Mouse (Mus musculus) left cerebral cortex, adult 11 months (tissue): Measurements from ENCODE around the gene Mapre3.
"Not testable (repeated sequence)": the region's sequence is repeated elsewhere in the genome, so short reads cannot be mapped to it uniquely, and the experiment has no call there.

Experiments
- DNase-seq: peaks from one replicate; pipeline ENCODE4 v3.0.0; 2022; ENCODE audit warnings: low spot score

The Mapre3 gene

DNA sequence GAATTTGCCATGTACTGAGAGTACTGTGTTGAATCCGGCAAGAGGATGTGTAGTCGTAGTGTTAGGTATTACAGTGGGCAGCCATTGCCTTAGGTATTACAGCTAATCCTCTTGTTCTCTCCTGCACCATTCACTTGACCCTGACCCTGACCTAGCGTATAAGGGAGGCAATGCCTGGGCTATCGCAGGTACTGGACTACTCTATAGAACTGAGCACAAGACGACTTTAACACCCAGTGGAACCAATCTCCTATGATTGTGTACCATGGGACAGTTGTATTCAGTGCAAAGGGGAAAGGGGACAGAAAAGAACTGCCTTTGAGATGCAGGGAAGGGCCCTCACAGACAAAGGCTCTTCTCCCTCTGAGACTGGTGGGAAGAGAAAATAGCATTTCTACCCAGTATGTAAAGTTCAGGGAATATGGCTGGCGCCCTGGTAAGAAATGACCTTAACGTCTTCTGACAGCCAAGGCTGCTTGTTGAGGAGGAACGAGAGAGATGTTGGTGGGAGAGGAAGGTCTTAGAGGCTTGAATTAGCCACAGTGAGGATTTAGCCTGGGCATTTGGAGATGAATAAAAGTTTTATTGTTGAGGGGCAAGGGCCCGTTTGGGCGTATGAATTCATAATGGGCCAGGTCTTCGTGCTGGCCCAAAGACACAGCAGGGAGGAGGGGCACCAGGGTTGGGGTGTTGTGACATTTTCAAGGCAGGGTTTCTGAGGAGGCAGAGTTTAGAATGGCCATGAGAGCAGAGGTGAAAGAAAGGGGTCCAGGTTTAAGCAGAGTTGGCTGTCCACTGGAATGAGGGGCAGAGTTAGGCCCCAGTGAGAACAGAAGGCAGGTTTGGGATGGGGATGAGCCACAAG lies 9.9 kb downstream of the Mapre3 start:
- DNase-seq: no peak

DNA sequence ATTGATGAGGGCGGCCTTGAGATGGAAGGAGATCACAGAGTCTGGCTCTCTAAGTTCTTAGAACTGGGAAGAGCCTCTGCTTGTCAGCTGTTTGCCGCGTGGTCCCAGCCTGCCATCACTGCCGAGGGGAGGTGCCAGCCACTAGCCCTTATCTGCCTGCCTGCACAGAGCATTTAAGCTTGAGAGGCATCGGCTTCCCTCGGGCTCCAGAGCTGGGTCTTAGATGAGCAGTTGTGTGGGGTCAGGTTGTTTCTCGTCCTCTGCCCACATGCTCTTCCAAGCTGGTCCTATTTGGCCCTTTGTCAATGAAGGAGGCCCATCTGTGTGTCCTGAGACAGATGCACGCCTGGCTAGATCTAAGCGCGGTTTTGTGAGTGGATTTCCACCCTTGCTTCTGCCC lies 10.7 kb downstream of the Mapre3 start:
- DNase-seq: no peak

DNA sequence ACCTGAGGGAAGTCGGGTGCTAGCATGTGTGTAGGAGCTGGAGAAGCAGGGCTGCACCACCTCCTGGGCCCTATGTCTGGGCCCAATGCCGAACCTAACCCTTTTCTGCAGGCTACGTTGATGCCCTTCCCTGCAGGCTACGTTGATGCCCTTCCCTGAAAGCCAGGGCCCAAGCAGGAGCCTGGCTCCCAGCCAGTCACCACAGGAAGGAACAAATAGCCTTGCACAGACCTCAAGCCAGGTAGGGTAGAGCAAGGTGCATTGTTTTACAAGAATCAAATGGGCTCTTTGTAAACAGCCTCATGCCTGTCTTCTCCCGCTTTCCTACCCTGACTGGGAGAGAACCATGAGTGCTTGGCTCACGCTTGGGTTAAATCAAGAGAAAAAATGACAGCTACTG lies 11.4 kb downstream of the Mapre3 start:
- DNase-seq: no peak

DNA sequence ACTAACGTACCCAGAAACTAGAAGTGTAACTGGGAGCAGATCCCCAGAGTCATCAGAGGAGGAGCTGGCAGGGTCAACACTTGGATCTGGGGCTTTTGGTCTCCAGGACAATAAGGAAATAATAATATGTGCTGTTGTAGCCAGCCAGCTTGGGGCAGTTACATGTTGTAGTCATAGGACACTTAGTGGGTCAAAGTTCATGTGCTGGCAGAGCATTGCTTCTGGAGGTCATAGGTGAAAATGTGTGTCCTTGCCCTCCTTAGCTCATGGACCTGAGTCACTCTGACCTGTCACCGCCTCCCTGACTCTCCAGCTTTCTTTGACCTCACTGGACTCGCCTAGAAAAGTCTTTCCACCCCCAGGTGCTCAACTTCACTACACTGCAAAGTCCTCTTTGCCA lies 19.0 kb downstream of the Mapre3 start:
- DNase-seq: no peak

DNA sequence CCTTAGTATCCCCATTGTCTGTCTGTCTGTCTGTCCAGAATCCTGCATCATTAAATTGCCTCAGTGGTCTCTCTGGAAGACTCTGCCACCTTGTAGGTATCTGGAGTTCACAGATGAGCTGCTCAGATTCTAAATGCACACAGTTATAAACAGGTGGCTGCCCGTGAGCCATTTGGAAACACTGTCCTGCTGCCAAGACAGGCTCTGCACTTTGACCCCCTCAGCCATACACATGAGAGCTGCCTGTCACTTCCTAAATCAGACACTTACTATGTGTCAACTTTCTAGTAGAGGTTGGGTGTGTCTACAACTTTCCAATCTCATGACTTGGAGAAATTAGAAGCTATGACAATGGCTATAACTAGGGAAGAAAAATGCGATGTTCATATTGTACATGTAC lies 25.3 kb downstream of the Mapre3 start:
- no peak for DNase-seq

DNA sequence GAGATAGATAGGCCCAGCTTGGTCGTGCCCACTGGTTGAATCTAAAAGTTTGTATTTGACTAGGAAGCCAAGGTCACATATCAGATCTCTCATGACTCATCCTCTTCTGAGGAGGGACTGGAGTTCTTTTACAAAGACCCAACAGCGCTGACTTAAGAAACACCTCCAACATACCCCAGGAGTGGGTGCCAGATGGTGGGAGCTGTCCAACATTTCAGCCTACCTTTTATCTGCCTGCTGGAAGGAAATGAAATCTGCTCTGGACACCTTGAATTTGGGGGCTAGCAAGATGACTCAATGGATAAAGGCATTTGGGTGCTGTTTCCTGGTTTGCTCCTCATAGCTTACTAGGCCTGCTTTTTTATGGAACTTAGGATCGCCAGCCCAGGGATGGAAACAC lies 27.5 kb downstream of the Mapre3 start:
- no peak for DNase-seq

DNA sequence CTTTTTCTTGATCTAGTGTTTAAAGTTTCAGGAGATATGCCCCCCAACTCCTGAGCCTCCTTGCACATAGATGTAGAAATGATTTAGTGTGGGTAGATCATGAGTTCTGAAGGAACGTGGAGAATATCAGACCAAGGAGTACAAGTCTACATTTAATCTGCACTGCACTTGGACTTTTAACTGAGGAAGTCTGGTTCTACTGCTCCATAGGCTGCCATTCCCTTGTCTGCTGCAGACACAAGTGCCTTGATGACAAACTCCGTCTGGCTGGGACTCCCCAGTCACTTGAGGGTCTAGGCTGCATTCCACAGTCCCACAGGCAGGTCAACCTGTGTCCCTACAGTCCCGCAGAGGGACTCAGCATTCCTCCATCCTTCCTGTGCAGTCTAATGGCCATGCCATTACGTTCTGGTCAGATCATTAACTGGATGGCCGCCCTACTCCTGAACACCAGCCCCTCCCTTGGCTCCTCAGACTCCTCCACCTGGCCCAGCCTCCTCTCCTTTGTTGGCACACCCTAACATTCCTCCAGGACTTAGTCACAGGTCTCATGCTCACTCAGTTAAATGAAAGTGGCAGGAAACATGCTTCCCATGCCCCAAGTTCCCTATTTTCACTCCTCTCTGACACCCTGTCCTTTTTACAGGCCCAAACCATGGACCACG lies 35.6 kb downstream of the Mapre3 start:
- DNase-seq: no peak

DNA sequence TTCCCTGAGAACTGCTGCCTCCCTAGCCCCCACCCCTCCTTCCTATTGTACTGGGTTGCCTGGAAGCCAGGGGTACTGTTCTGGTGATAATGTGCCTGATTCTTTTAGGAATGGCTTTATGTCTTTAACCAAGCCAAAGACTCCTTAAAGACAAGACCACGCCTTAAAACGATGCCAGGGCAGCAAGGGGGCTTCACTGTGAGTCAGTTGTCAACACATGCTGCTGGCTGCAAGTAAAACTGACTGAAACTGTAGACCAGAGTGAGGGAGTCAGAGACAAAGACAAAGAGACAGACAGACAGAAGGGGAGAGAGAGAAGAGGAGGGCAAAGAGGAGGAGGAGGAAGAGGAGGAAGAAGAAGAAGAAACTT lies 36.1 kb downstream of the Mapre3 start:
- no peak for DNase-seq

DNA sequence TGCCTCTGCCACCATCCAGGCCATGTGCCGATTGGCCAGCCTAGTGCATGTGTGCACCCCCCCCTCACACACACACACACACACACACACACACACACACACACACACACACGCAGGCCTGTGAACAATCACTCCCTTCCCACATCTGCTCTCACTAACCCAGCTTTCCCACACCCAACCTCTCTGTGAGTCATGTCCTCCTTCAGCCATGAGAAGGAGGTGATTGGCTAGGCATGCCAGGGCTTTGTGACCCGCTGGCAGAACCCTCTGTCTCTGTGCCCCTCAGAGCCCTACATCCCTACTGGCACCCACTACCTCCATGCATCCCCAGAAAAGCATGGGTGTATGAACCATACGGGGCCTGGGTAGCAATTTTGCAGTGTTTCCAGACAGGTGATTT lies 39.1 kb downstream of the Mapre3 start:
- DNase-seq: no peak

DNA sequence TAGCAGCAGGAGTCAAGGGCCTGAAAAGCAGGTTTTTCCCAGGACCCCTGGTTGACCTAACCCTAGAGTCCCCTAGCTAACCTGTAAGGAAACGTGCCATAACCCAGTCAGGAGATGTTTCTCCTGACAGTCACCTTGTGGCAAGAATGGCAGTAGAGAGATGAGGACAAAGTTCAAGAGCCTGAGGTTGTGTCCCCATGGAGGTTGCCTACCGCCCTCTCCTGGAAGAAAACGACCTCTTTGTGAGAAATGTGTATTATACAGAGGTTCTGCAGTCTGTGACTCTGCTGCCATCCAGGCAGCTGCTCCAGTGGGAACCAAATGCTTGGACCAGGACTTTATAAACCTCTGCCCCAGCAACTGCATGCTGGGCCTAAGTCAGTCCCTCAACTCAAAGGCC lies 41.2 kb downstream of the Mapre3 start:
- DNase-seq: no peak

DNA sequence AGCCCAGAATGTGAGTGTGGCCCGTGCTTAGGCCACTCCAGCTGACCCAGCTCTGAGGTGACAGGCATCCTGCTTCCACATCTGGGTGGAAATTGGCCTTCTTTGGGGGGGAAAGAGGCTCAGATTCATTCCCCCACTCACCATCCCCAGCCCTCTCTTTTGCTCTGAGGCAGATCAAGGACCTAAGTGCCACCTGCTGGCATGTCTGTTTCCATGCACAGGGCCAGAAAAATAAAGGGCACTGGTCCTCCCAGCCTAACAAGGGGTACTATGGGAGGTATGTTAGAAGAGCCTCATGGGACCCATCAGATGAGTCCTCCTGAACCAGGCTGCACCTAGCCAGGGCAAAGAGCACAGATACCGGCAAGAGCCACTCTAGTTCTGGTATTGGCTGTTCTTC lies 41.7 kb downstream of the Mapre3 start:
- no peak for DNase-seq

DNA sequence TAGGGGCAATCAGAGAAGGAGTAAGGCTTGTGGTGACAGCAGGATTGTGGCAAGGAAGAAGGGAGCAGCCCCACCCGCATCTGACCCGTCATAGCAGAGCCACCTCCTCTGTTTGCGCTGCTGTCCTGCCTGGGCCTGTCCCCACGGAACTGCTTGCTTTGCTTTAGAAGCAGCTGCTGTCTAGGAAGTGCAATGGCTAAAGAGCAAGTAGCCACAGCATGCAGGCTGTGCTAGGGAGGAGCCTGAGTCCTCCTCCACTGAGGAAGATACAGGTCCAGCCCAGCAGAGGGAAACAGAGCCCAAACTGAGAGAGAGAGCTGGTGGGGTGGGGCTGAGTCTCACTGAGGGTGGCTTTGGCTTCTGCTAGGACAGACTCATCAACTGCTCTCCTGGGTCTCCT lies 49.4 kb downstream of the Mapre3 start:
- no peak for DNase-seq

DNA sequence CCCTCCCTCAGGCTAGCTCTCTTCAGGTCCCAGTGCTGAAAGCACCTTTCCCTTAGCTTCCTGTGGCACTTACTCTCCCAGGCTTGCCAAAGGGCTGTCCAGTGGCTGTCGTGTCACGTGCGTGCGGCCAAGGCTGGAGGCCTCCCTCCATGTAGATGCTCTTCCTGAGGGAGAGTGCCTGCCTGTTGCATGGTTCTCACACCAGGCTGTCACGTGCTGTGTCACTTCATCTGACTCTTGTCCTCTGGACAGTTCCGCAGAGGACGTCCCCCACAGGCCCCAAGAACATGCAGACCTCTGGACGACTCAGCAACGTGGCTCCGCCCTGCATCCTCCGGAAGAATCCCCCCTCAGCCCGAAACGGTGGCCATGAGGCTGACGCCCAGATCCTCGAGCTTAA lies 49.9 kb downstream of the Mapre3 start:
- no peak for DNase-seq

DNA sequence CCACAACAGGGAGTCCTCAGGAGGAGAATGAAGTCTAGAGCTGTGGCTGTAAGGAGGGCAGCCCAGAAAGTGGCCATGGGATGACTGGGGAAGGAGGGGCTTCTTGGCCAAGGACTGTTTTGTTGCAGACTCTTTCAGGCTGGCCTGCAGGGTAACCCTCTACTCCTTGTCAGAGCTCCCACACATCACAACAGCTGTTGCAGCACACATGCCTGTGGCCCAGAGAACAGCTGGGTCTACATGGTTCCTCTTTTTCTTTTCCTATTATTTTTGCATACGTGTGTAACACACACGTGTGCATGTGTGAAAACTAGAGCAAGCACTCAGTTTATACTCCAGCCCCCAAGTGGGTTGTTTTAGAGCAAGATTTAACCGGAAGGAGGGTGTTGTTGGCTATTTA lies 52.4 kb downstream of the Mapre3 start:
- no peak for DNase-seq

DNA sequence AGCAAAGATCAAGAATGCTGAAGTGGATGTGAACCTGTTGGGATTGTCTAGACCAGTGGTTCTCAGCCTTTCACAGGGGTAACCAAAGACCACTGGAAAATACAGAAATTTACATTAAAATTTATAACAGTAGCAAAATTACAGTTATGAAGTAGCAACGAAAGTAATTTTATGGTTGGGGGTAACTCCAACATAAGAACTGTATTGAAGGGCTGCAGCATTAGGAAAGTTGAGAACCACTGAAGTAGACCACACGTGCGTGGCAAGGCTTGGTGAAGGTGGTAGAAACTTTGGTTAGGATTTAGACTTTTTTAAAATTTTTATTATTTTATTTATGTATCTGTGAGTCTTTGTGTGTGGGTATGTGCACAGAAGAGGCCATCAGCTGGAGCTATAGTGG lies 53.3 kb downstream of the Mapre3 start, which contains the start of gene Tmem214:
Gene Tmem214 (plus strand): TSS at position 301 of the 400 bp plus-strand sequence.
- no peak for DNase-seq

DNA sequence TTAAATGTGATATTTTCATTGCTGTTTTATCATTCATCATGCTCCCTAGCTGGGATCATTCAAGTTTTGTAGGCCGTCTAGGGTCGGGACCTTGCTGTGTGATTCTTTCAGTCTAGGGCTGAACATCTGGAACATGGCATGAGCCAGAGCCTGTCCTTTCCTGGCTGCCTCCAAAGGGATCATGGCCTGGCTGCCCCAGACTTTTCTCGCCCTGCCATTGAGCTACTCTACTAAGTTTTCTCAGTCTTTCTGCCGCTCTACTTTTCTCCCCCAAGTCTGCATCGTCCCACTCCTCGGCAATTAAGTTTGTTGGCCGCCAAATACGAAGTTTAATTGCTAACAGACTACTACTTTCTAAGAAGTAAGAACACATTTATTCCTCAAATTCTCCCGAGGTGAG lies 54.5 kb downstream of the Mapre3 start:
- DNase-seq: no peak

DNA sequence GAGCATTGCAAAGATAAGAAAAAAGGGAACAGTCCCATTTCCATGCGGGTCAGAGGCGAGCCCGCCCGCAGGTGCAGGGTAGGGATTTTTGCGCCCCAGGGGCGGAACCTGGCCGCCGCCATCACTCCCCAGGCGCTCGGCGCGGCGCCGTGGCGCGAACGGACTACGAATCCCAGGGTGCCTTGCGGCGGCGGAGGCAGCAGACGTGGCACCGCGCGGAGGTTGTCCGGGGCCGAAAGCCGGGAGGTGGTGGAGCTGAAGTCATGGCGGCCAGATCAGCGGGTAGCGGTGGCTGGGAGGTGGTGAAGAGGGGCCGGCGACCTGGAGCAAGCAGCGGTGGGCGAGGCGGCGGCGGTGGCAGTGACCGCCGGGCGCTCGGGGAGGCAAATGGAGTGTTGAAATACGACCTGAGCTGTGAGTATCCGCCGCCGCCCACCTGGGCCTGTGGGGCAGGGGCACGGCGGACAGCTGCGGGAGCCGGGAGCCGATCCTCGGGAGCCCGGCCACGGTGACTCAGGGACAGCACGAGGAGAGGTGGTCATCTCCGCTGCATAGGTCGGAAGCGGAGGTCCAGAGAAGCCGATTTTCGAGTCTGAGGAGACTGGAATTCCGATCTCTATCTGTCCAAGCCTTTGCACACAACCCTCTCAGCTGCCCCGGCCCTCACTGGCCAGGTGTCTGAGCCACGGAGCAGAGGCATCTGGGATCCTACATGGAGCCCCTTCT lies 55.1 kb downstream of the Mapre3 start:
- peak; percentile 78 for DNase-seq

DNA sequence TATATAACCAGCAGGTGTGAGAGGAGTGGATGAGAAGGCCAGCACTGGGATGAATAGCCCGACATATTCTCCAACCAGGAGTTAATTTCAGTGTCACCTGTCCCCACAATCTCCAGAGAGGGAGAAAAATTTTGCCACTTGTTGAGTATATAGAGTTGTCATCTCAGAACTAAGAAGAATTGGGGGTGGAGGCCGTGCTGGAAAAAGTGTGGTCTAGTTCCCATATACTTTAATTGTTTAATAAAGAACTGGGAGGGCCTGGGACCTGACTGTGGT lies 55.6 kb downstream of the Mapre3 start:
- DNase-seq: no peak

DNA sequence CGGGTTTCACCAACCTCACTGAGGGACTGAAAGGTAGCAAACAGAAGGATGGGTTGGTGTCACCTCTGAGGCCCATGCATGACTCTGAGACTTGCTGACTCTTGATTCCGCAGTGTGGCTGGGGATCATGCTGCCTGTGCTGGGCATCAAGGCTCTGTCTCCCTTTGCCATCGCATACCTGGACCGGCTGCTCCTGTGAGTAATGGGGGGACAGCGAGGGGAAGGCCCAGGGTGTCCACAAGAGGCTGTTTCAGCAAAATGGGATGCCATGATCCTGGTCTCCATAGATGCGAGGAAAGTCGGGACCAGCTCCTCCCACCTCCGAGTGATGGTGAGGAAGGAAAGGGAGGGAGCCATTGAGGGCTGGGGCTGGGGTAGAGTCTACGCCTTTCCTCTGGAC lies 58.1 kb downstream of the Mapre3 start:
- no peak for DNase-seq

DNA sequence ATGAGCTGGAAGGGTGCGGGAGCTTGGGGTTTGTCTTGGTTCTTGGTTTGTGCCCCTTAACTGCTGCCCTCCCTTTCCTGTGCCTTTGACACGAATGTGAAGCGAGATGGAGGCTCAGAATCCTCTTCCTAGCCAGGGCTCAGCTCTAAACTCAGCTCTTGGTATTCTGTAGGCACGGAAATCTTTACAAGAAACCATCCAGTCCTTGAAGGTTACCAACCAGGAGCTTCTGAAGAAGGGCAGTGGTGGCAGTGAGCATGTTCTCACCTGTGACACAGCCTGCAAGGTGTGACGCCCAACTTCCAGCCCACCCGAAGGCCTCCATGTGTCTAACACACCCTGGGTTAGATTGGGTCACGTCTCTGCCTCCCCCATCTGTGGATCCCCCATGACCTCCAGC lies 59.9 kb downstream of the Mapre3 start:
- DNase-seq: no peak

DNA sequence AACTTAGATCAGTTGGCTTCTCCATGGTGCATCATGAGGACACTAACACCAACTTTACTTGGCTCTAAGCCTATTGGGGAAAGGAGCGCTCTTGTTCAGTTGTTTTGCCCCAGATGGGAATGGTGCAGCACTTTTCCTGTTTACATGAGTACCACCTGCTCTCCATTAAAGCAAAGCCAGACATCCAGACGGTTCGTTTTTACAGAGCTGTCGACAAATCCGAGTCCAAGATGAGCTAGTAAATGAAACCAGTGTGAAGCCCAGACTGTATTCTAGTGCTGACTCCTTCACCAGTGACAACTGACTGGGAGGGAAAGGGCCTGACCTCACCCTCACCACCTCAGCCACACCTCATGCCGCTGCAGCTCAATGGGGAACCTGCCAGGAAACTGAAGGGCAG lies 64.2 kb downstream of the Mapre3 start:
- no peak for DNase-seq

DNA sequence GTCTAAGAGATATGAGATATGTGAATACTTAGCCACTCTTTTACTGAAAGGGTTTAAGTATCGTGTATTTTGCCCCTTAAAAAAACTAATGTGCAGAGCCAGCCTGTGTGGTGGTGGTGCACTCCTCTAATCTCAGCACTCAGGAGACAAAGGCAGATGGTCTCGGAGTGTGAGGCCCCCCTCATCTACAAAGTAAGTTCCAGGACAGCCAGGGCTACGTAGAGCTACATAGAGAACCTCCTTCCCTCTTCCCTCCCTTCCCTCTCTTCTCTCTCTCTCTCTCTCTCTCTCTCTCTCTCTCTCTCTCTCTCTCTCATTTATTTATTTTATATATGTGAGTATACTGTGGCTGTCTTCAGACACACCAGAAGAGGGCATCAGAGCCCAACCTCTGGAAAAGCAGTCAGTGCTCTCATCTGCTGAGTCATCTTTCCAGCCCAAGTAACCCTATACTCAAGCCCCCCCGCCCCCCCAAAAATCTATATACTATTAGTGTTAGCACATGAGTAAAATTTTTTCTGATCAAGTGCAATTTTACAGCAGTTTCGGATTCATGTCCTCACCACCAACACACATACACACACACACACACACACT lies 65.0 kb downstream of the Mapre3 start:
- no peak for DNase-seq

DNA sequence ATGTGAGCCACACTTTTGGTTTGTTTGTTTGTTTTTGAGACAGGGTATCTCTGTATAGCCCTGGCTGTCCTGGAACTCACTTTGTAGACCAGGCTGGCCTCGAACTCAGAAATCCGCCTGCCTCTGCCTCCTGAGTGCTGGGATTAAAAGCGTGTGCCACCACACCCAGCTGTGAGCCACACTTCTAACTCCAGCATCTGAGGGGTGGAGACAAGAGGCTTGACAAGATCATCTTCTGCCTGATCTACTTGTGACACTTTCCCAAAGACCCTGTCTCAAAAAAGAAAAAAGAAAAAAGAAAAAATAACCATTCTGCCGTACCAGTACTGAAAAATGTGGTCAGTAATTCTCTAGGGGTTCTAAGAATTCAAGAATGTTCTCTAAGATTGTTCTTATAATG lies 67.4 kb downstream of the Mapre3 start:
- not testable (repeated sequence) for DNase-seq
